Mouse (Mus musculus): ENCODE data around the gene Vash2. TPM values are rescaled to one million over a fixed set of nuclear protein-coding genes. Genes with fewer than 3 reads are reported as not detected.

Gene Vash2
- polyA plus RNA-seq, 1 experiment from 2014 or later = 40.6 TPM

DNA sequence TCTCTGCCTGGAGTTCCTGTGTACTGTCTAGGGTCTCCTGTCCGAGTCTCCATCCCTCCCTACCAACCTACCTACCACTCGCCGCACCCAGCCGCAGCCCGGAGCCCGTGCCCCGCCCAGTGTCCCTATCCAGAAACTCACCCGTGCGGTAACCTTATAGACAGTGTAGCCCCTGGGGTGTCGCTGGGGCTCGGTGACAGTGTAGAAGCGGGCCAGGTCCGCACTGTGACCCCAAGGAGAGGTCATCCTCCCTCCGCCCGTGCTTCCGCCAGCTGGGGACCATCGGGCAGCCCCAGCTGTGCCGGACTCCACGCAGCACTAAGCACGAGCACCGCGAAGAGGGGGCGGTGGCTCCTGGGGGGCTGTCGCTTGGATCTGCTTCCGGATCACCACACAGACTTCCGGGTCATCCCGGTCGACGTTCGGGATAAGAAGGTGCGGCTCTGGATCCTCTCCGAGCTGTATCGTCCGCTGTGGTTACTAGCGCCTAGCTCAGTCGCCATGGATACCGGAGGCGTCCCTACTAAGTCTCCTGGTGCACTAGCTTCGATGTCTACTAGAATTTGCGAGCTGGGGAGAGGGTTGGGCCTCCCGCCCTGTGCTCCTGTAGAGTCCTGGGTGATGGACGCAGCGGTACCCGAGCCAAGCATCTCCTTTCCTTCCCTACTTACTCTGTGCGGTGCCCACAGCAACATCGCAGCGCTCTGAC, 67.5 kb downstream of the Vash2 start, which contains the start of gene Rps6kc1:
TSS of gene Rps6kc1 (minus strand) at position 356 of the 709 bp plus-strand sequence.
- Histone ChIP-seq H3K36me3 (ENCODE audit: insufficient read depth) (no peaks in the 10 kb centered on the region), H3K27me3 (ENCODE audit: insufficient read depth, low read length) (no peaks in the 10 kb centered on the region), H3K9me3 (ENCODE audit: low read depth, low read length) (no peaks in the 10 kb centered on the region), H3K4me1 (ENCODE audit: insufficient read depth) (peaks cover 9% of the 10 kb centered on the region; the same call in 1 of the 2 replicates), H3K9ac (peak within 1 kb of the TSS; percentile 78), H3K27ac (ENCODE audit: low read depth) (no peak within 1 kb of the TSS), H3K4me2 (peak within 1 kb of the TSS; percentile 89), H3K4me3 (ENCODE audit: low read depth, low read length) (peak within 1 kb of the TSS; percentile 80)
- WGBS = under 1% methylated on average over 47 of the region's 47 CpGs
- ATAC-seq (ENCODE audit: insufficient read depth) = peak; percentile 95
- no peak for TF ChIP-seq CTCF (IDR thresholded peaks at IDR 0.05; ENCODE audit: low read depth)
- DNase-seq = peak; percentile 88

DNA sequence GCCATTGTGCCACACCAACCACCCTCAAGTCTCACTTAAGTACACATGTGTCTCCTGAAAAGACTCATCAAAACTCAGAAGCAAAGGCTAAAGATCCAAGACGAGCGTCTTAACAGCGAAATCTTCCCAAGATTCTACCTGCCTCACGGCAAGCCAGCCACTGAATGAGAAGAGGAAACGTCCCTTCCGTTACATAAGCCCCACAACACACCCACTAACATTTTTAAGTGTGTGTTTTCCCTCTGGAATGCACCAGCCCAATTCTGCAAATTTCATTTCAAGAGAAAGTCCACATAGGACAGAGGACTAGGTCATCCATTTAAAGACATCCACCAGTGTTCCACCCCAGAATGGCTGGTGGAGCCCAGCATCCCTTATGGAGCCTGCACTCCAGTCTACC, 68.3 kb downstream of the Vash2 start:
- H3K36me3 ChIP-seq (ENCODE audit: insufficient read depth) = no peaks in the 10 kb centered on the region
- H3K9ac ChIP-seq = peak overlapping the region; percentile 78
- TF ChIP-seq CTCF (IDR thresholded peaks at IDR 0.05; ENCODE audit: low read depth) = no peak
- 65% methylated on average over 6 of the region's 6 CpGs for WGBS
- peak overlapping the region; percentile 89 for H3K4me2 ChIP-seq
- no peak for DNase-seq
- peak overlapping the region; percentile 80 for H3K4me3 ChIP-seq (ENCODE audit: low read depth, low read length)
- no peak overlapping the region for H3K27ac ChIP-seq (ENCODE audit: low read depth)
- H3K27me3 ChIP-seq (ENCODE audit: insufficient read depth, low read length) = no peaks in the 10 kb centered on the region
- H3K9me3 ChIP-seq (ENCODE audit: low read depth, low read length) = no peaks in the 10 kb centered on the region
- peaks cover 9% of the 10 kb centered on the region; the same call in 1 of the 2 replicates for H3K4me1 ChIP-seq (ENCODE audit: insufficient read depth)
- no peak for ATAC-seq (ENCODE audit: insufficient read depth)

DNA sequence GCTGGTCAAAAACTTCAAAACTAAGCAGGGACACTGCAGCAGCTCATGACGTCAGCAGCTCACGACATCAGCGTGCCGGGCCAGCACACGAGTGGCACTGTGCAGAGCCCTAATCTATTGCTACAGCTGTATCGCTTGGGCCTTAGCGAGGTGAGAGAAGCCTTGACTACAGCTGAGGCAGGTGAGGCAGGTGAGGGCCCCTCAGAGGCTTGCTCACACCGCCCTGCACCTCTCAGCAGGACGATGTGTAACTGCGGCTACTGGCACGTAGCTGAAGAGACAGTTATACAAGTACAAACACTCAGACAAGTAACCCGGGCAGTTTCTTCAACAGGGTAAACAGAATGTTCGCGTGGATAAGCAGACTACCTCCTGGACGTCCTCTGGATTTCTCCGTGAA, 74.4 kb downstream of the Vash2 start:
- WGBS = 66% methylated on average over 16 of the region's 16 CpGs
- Histone ChIP-seq H3K9me3 (ENCODE audit: low read depth, low read length) (no peaks in the 10 kb centered on the region), H3K4me2 (no peak overlapping the region), H3K27ac (ENCODE audit: low read depth) (no peak overlapping the region), H3K36me3 (ENCODE audit: insufficient read depth) (peaks cover 13% of the 10 kb centered on the region; the same call in 1 of the 2 replicates), H3K4me3 (ENCODE audit: low read depth, low read length) (no peak overlapping the region), H3K9ac (no peak overlapping the region), H3K27me3 (ENCODE audit: insufficient read depth, low read length) (no peaks in the 10 kb centered on the region), H3K4me1 (ENCODE audit: insufficient read depth) (0 out of 2 replicates have a peak, but pooled peaks cover 3% of the 10 kb centered on the region)
- no peak for TF ChIP-seq CTCF (IDR thresholded peaks at IDR 0.05; ENCODE audit: low read depth)
- DNase-seq = no peak
- peak; percentile 66; the same call in 1 of the 2 replicates for ATAC-seq (ENCODE audit: insufficient read depth)

DNA sequence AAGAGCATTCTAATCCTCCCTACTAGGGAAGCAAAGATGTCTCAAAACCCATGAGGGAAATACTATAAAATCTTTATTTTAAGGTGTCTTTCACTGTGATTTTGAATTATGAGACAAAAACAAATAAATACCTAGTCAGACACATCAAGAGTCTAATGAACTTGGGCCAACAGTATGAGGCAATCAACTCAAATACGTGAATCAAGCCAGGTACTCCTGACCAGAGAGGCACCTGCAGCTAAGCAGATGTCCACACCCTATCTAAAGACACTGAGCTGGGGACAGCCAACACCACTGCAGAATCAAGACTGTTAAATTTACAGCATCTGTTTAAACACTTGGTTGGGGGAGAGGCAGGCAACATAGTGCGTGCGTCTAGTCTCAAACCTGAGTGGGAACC, 75.0 kb downstream of the Vash2 start:
- Histone ChIP-seq H3K9ac (no peak overlapping the region), H3K9me3 (ENCODE audit: low read depth, low read length) (no peaks in the 10 kb centered on the region), H3K4me1 (ENCODE audit: insufficient read depth) (0 out of 2 replicates have a peak, but pooled peaks cover 7% of the 10 kb centered on the region), H3K27me3 (ENCODE audit: insufficient read depth, low read length) (no peaks in the 10 kb centered on the region), H3K36me3 (ENCODE audit: insufficient read depth) (peaks cover 13% of the 10 kb centered on the region; the same call in 1 of the 2 replicates), H3K27ac (ENCODE audit: low read depth) (no peak overlapping the region), H3K4me2 (no peak overlapping the region), H3K4me3 (ENCODE audit: low read depth, low read length) (no peak overlapping the region)
- DNase-seq = no peak
- 93% methylated on average over 3 of the region's 3 CpGs for WGBS
- no peak for TF ChIP-seq CTCF (IDR thresholded peaks at IDR 0.05; ENCODE audit: low read depth)
- no peak for ATAC-seq (ENCODE audit: insufficient read depth)

DNA sequence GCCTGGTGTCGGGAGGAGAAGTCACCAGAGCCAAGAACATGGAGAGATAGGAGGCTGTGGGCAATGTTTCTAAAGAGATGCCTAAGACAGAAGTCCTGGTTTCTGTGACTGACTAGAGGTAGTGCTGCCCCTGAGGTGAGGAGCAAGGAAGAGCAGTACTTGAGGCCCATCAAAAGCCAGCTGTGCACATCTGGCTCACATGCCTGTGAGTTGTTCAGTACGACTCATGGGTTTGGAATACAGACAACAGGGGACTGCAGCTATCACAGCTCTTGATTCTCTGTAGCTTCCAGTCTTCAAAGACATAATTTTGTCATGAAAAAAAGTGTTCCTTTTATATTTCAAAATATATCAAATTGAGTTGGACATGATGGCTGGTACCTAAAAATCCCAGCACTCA, 78.0 kb downstream of the Vash2 start:
- 54% methylated on average over 2 of the region's 2 CpGs for WGBS
- peaks cover 28% of the 10 kb centered on the region; the same call in 1 of the 2 replicates for H3K36me3 ChIP-seq (ENCODE audit: insufficient read depth)
- no peak for TF ChIP-seq CTCF (IDR thresholded peaks at IDR 0.05; ENCODE audit: low read depth)
- no peak overlapping the region for H3K27ac ChIP-seq (ENCODE audit: low read depth)
- H3K27me3 ChIP-seq (ENCODE audit: insufficient read depth, low read length) = no peaks in the 10 kb centered on the region
- DNase-seq (no peak), ATAC-seq (ENCODE audit: insufficient read depth) (no peak)
- 0 out of 2 replicates have a peak, but pooled peaks cover 13% of the 10 kb centered on the region for H3K4me1 ChIP-seq (ENCODE audit: insufficient read depth)
- no peak overlapping the region for H3K4me2 ChIP-seq
- no peak overlapping the region for H3K4me3 ChIP-seq (ENCODE audit: low read depth, low read length)
- no peak overlapping the region for H3K9ac ChIP-seq
- H3K9me3 ChIP-seq (ENCODE audit: low read depth, low read length) = no peaks in the 10 kb centered on the region

DNA sequence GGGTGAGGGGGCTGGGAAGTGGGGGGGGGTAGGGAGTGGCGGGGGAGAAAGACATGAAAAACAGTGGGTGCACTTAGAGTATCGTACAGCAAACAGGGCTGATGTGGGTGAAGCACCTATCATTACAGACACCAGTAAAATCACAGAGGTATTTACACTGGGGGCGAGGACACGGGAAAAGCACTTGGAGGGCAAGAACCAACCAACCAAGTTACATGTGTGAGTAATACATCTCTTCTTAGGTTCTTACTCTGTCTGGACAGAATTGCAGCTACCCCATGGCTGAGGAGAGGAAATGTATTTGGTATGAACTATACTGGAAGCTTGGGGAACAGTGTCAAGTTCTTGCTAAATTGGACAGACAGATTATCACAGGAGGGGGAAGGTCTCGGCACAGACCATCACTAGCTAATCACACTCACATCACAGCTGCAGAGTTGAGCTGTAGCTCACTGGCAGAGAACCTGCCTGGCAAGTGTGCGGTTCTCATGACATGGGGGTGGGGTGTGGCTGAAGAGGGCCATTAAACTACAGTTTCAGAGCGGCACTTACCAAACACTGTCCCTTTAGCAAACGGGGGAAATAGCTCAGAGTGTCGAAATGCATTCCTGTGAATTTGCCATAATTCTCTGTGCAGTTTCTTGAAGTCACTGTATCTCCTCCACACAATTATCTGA, 80.1 kb downstream of the Vash2 start:
- WGBS = 37% methylated on average over 9 of the region's 9 CpGs
- Histone ChIP-seq H3K9me3 (ENCODE audit: low read depth, low read length) (no peaks in the 10 kb centered on the region), H3K9ac (no peak overlapping the region), H3K4me2 (peak overlapping the region; percentile 32; the same call in 1 of the 2 replicates), H3K27me3 (ENCODE audit: insufficient read depth, low read length) (no peaks in the 10 kb centered on the region), H3K4me3 (ENCODE audit: low read depth, low read length) (no peak overlapping the region), H3K36me3 (ENCODE audit: insufficient read depth) (peaks cover 28% of the 10 kb centered on the region; the same call in 1 of the 2 replicates), H3K4me1 (ENCODE audit: insufficient read depth) (0 out of 2 replicates have a peak, but pooled peaks cover 13% of the 10 kb centered on the region), H3K27ac (ENCODE audit: low read depth) (peak overlapping the region; percentile 75)
- TF ChIP-seq CTCF (IDR thresholded peaks at IDR 0.05; ENCODE audit: low read depth) = no peak
- ATAC-seq (ENCODE audit: insufficient read depth) = peak; percentile 85
- DNase-seq = peak; percentile 76

DNA sequence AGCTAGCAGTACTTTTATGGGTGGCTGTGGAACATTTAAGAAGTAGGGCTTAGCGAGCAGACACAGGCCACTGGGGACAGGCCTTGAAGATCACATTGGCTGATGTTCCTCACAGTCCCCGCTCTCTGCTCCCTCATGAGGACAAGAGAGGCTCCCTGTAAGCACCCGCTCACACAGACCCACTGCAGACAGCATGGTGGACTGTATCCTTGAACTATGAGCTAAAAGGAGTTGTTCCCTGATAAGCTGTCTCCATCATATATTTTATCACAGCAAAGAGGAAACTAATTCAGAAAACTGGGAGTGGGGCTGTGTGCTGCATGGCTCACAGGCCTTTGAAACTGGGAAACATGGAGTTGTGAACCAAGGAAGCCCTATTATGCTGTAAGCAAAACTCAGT, 80.9 kb downstream of the Vash2 start:
- peaks cover 22% of the 10 kb centered on the region; the same call in 1 of the 2 replicates for H3K36me3 ChIP-seq (ENCODE audit: insufficient read depth)
- TF ChIP-seq CTCF (IDR thresholded peaks at IDR 0.05; ENCODE audit: low read depth) = no peak
- ATAC-seq (ENCODE audit: insufficient read depth) = no peak
- 0 out of 2 replicates have a peak, but pooled peaks cover 13% of the 10 kb centered on the region for H3K4me1 ChIP-seq (ENCODE audit: insufficient read depth)
- 93% methylated on average over 3 of the region's 3 CpGs for WGBS
- no peak overlapping the region for H3K4me3 ChIP-seq (ENCODE audit: low read depth, low read length)
- DNase-seq = no peak
- H3K9me3 ChIP-seq (ENCODE audit: low read depth, low read length) = no peaks in the 10 kb centered on the region
- no peak overlapping the region for H3K27ac ChIP-seq (ENCODE audit: low read depth)
- no peak overlapping the region for H3K9ac ChIP-seq
- no peak overlapping the region for H3K4me2 ChIP-seq
- H3K27me3 ChIP-seq (ENCODE audit: insufficient read depth, low read length) = no peaks in the 10 kb centered on the region

Other genes starting within 250 kb of the Vash2 start
- gene Rps6kc1, start 67.5 kb downstream of the Vash2 start, polyA plus RNA-seq (2014; fragmentation: Nextera tagmentation; extraction: Ambion mirVana) = 14.1 and 14.9 TPM in 2 replicates
- gene Angel2, start 54.2 kb downstream of the Vash2 start, polyA plus RNA-seq (2014; fragmentation: Nextera tagmentation; extraction: Ambion mirVana) = 45.3 and 47.6 TPM in 2 replicates
- 8.4 and 9.9 TPM in 2 replicates for gene Flvcr1, start 46.9 kb upstream of the Vash2 start, polyA plus RNA-seq (2014; fragmentation: Nextera tagmentation; extraction: Ambion mirVana)
- not detected in 2 replicates for gene Spata45, start 57.3 kb upstream of the Vash2 start, polyA plus RNA-seq (2014; fragmentation: Nextera tagmentation; extraction: Ambion mirVana)
- 12.7 and 15.2 TPM in 2 replicates for gene Tatdn3, start 83.6 kb upstream of the Vash2 start, polyA plus RNA-seq (2014; fragmentation: Nextera tagmentation; extraction: Ambion mirVana)
- gene Nsl1, start 83.7 kb upstream of the Vash2 start, polyA plus RNA-seq (2014; fragmentation: Nextera tagmentation; extraction: Ambion mirVana) = 30.1 and 30.5 TPM in 2 replicates
- 14.2 and 15.0 TPM in 2 replicates for gene Batf3, start 118.6 kb upstream of the Vash2 start, polyA plus RNA-seq (2014; fragmentation: Nextera tagmentation; extraction: Ambion mirVana)
- gene Fam71a, start 185.5 kb upstream of the Vash2 start, polyA plus RNA-seq (2014; fragmentation: Nextera tagmentation; extraction: Ambion mirVana) = not detected in 2 replicates
- 3.7 and 4.5 TPM in 2 replicates for gene Atf3, start 238.7 kb upstream of the Vash2 start, polyA plus RNA-seq (2014; fragmentation: Nextera tagmentation; extraction: Ambion mirVana)